Mouse (Mus musculus) stomach, embryonic 16.5 days (tissue): ENCODE data around the gene Fdxr. TPM values are rescaled to one million over a fixed set of nuclear protein-coding genes. Genes with fewer than 3 reads are reported as not detected.

Experiments used
- ATAC-seq: fragments of 200-750 bp; cut with Nextera tagmentation; 2 replicates; pipeline ENCODE4 v1.8.0; 2017; ENCODE audit warnings: moderate number of reproducible peaks, moderate TSS enrichment; ENCODE audit not compliant: insufficient read depth, low FRiP score
- H3K27ac ChIP-seq: fragments of 300-500 bp; sonication (generic); 2 replicates; pipeline ENCODE4 v1.5.1; 2014; ENCODE audit warnings: low read length
- H3K27me3 ChIP-seq: fragments of 300-500 bp; sonication (generic); 2 replicates; pipeline ENCODE4 v1.6.1; 2014; ENCODE audit warnings: low read length, control low read depth, mixed read lengths; ENCODE audit not compliant: control insufficient read depth, insufficient read depth
- H3K36me3 ChIP-seq: fragments of 300-500 bp; sonication (generic); 2 replicates; pipeline ENCODE4 v1.6.1; 2014; ENCODE audit warnings: low read length; ENCODE audit not compliant: control insufficient read depth, insufficient read depth
- H3K4me1 ChIP-seq: fragments of 300-500 bp; sonication (generic); 2 replicates; pipeline ENCODE4 v1.6.1; 2014; ENCODE audit warnings: low read length, control low read depth, mixed read lengths; ENCODE audit not compliant: control insufficient read depth, insufficient read depth
- H3K4me2 ChIP-seq: fragments of 300-500 bp; sonication (generic); 2 replicates; pipeline ENCODE4 v1.6.1; 2014; ENCODE audit warnings: low read depth, low read length, mixed read lengths
- H3K4me3 ChIP-seq: fragments of 300-500 bp; sonication (generic); replicated peaks from 2 replicates; pipeline ENCODE4 v1.5.1; 2014; ENCODE audit warnings: mild to moderate bottlenecking, low read length
- H3K9ac ChIP-seq: fragments of 300-500 bp; sonication (generic); 2 replicates; pipeline ENCODE4 v1.6.1; 2014; ENCODE audit warnings: low read length
- H3K9me3 ChIP-seq: fragments of 300-500 bp; sonication (generic); replicated peaks from 2 replicates; pipeline ENCODE4 v1.6.1; 2016; ENCODE audit warnings: low read length, control low read depth; ENCODE audit not compliant: control insufficient read depth
- WGBS: fragments of 180-500 bp; shearing (Covaris S2); extraction: QIAGEN DNeasy Blood & Tissue Kit; methylation state at CpG from one replicate; pipeline ENCODE4 v1.1.7; 2014; 5-methylcytosine and 5-hydroxymethylcytosine counted together
- polyA plus RNA-seq: library from polyadenylated mRNA; unstranded; fragments of >200 nt; fragmentation: Nextera tagmentation; extraction: Ambion mirVana; gene quantifications from 2 replicates; pipeline ENCODE4 v1.2.1, GENCODE M21; 2015

The Fdxr gene
- polyA plus RNA-seq, 1 experiment from 2014 or later = 15.9 TPM

DNA sequence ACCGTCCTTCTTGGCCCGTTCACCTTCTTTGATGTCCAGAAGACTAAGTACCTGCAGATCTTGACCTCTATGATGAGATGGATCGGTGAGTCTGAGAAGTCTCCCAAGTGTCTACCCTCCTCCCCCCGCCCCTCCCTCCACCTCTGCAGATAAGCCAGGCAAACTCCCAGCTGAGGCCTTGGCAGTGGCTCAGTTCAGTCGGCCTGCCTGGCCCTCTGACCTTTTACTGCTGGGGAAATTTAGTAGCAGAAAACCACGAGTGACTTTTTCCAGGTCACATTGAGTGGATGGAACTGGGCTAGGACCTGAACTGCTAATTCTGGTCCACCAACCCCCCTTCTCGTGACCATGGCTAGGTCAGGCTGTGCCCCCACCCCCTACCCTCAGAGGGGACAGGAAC lies 48.4 kb downstream of the Fdxr start:
- peaks cover 14% of the 10 kb centered on the region for H3K4me1 ChIP-seq
- H3K4me2 ChIP-seq = no peak overlapping the region
- no peak overlapping the region for H3K27ac ChIP-seq
- no peak overlapping the region for H3K9ac ChIP-seq
- no peaks in the 10 kb centered on the region for H3K36me3 ChIP-seq
- no peak overlapping the region for H3K4me3 ChIP-seq
- ATAC-seq = no peak
- H3K27me3 ChIP-seq = 0 out of 2 replicates have a peak, but pooled peaks cover 4% of the 10 kb centered on the region
- 56% methylated on average over 7 of the region's 7 CpGs for WGBS
- no peaks in the 10 kb centered on the region for H3K9me3 ChIP-seq

DNA sequence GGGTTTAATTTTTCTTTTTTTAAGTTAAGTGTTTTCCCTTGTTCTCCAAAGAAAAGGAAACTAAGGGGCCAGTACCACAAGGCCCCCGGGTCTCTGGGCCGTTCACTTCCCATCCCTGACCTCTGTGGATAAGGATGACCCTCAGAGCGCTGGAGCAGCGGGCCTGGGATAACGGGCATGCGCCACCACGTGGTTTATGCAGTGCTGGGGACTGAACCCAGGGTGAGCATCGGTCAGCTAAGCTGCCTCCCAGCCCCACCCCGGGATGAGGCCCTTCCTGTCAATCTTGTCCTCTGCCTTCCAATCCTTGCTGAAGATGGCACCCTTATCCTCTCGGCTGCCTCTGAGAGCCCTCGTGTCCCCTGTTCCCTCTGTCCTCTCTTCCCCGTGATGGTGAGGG lies 49.2 kb downstream of the Fdxr start:
- Histone ChIP-seq H3K4me2 (no peak overlapping the region), H3K4me3 (no peak overlapping the region), H3K9me3 (no peaks in the 10 kb centered on the region), H3K9ac (no peak overlapping the region), H3K36me3 (no peaks in the 10 kb centered on the region), H3K27me3 (0 out of 2 replicates have a peak, but pooled peaks cover 4% of the 10 kb centered on the region), H3K27ac (no peak overlapping the region), H3K4me1 (peaks cover 16% of the 10 kb centered on the region)
- WGBS = 53% methylated on average over 12 of the region's 12 CpGs
- no peak for ATAC-seq

- ATAC-seq = no peak
- no peak overlapping the region for H3K4me2 ChIP-seq
Measured at GRCm38 (mm10) chr11:115226811-115227491, 49.9 kb downstream of the Fdxr start.

GRCm38 (mm10) chr11:115225301-115225700 lies 51.5 kb downstream of the Fdxr start:
- H3K4me2 ChIP-seq = no peak overlapping the region
- WGBS = 85% methylated on average over 6 of the region's 6 CpGs
- H3K9ac ChIP-seq = no peak overlapping the region
- H3K4me1 ChIP-seq = peaks cover 13% of the 10 kb centered on the region
- ATAC-seq = no peak
- no peak overlapping the region for H3K27ac ChIP-seq
- 0 out of 2 replicates have a peak, but pooled peaks cover 4% of the 10 kb centered on the region for H3K27me3 ChIP-seq
- no peak overlapping the region for H3K4me3 ChIP-seq
- no peaks in the 10 kb centered on the region for H3K36me3 ChIP-seq
- no peaks in the 10 kb centered on the region for H3K9me3 ChIP-seq

More at GRCm38 (mm10) chr11:115226811-115227491, 49.9 kb downstream of the Fdxr start:
- H3K9ac ChIP-seq = no peak overlapping the region
- H3K4me3 ChIP-seq = no peak overlapping the region
- H3K4me1 ChIP-seq = peaks cover 18% of the 10 kb centered on the region
- 0 out of 2 replicates have a peak, but pooled peaks cover 4% of the 10 kb centered on the region for H3K27me3 ChIP-seq
- H3K27ac ChIP-seq = no peak overlapping the region
- no peaks in the 10 kb centered on the region for H3K9me3 ChIP-seq
- H3K36me3 ChIP-seq = no peaks in the 10 kb centered on the region
- WGBS = 69% methylated on average over 14 of the region's 14 CpGs

- WGBS = 47% methylated on average over 8 of the region's 8 CpGs
- Histone ChIP-seq H3K9ac (no peak overlapping the region), H3K27me3 (0 out of 2 replicates have a peak, but pooled peaks cover 4% of the 10 kb centered on the region), H3K36me3 (no peaks in the 10 kb centered on the region), H3K4me2 (no peak overlapping the region), H3K4me3 (no peak overlapping the region), H3K27ac (no peak overlapping the region), H3K9me3 (no peaks in the 10 kb centered on the region), H3K4me1 (peaks cover 13% of the 10 kb centered on the region)
- ATAC-seq = no peak
Measured at GRCm38 (mm10) chr11:115224889-115225288, 52.0 kb downstream of the Fdxr start.

DNA sequence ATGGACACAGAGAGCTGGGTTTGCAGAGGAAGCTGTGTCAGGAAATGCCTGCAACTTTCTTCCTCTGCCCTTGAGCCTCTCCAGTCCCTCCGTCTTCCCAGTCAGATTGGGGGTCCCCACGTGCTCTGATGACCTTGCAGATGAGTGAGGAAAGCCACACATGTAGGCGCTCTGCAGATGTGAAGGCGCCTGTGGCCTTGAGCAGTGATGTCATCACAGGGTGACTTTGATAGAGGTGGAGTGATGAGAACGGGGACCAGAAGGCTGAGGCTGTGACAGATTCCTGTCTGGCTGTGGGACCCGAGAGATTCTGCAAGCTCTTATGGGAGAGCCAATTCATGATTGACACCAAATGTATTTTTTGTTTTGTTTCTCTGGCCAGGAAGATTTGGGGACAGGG lies 53.0 kb downstream of the Fdxr start:
- Histone ChIP-seq H3K9me3 (no peaks in the 10 kb centered on the region), H3K4me2 (no peak overlapping the region), H3K27ac (no peak overlapping the region), H3K4me1 (peaks cover 22% of the 10 kb centered on the region), H3K9ac (no peak overlapping the region), H3K4me3 (no peak overlapping the region), H3K27me3 (0 out of 2 replicates have a peak, but pooled peaks cover 4% of the 10 kb centered on the region), H3K36me3 (no peaks in the 10 kb centered on the region)
- no peak for ATAC-seq
- WGBS = 67% methylated on average over 6 of the region's 6 CpGs

GRCm38 (mm10) chr11:115223451-115223850 lies 53.4 kb downstream of the Fdxr start:
- Histone ChIP-seq H3K9ac (no peak overlapping the region), H3K9me3 (no peaks in the 10 kb centered on the region), H3K36me3 (no peaks in the 10 kb centered on the region), H3K4me1 (peaks cover 27% of the 10 kb centered on the region), H3K4me2 (no peak overlapping the region), H3K27me3 (0 out of 2 replicates have a peak, but pooled peaks cover 4% of the 10 kb centered on the region), H3K27ac (no peak overlapping the region), H3K4me3 (no peak overlapping the region)
- 72% methylated on average over 11 of the region's 11 CpGs for WGBS
- no peak for ATAC-seq

DNA sequence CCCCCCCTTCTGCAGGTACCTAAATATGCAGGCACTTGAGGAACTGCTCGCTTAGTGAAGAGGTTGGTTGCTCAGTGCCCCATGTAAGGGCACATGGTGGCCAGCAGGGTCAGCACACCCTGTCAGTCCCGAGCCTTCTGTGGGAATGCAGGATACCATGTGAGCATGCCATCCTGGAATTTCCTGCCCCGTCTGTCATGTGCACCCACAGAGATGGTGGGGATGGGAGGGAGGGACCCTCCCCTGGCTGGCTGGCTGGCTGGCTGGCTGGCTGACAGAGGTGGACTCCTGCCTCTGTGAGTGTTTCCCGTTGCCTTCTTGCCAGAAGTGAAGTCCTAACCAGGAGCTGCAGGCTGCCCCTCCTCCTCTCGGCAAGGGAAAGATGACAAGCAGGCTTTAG lies 54.3 kb downstream of the Fdxr start:
- H3K27ac ChIP-seq = no peak overlapping the region
- peaks cover 27% of the 10 kb centered on the region for H3K4me1 ChIP-seq
- ATAC-seq = no peak
- no peaks in the 10 kb centered on the region for H3K36me3 ChIP-seq
- WGBS = 20% methylated on average over 5 of the region's 5 CpGs
- H3K4me2 ChIP-seq = no peak overlapping the region
- no peak overlapping the region for H3K9ac ChIP-seq
- H3K9me3 ChIP-seq = no peaks in the 10 kb centered on the region
- H3K4me3 ChIP-seq = no peak overlapping the region
- H3K27me3 ChIP-seq = 0 out of 2 replicates have a peak, but pooled peaks cover 4% of the 10 kb centered on the region

- 32% methylated on average over 12 of the region's 12 CpGs for WGBS
- no peaks in the 10 kb centered on the region for H3K9me3 ChIP-seq
- no peaks in the 10 kb centered on the region for H3K36me3 ChIP-seq
- H3K27me3 ChIP-seq = 0 out of 2 replicates have a peak, but pooled peaks cover 4% of the 10 kb centered on the region
- H3K4me2 ChIP-seq = no peak overlapping the region
- peaks cover 27% of the 10 kb centered on the region for H3K4me1 ChIP-seq
- H3K4me3 ChIP-seq = no peak overlapping the region
- H3K27ac ChIP-seq = no peak overlapping the region
- 0 out of 2 replicates have a peak, but pooled peaks have one; percentile 31 for ATAC-seq
- no peak overlapping the region for H3K9ac ChIP-seq
Measured at GRCm38 (mm10) chr11:115222077-115222476, 54.8 kb downstream of the Fdxr start.
